Mouse (Mus musculus): ENCODE results near the gene Cttnbp2nl. TPM values are rescaled to one million over a fixed set of nuclear protein-coding genes. Genes with fewer than 3 reads are reported as not detected.

Gene Cttnbp2nl
- polyA plus RNA-seq, 1 experiment from 2014 or later, result 35.0 TPM

DNA sequence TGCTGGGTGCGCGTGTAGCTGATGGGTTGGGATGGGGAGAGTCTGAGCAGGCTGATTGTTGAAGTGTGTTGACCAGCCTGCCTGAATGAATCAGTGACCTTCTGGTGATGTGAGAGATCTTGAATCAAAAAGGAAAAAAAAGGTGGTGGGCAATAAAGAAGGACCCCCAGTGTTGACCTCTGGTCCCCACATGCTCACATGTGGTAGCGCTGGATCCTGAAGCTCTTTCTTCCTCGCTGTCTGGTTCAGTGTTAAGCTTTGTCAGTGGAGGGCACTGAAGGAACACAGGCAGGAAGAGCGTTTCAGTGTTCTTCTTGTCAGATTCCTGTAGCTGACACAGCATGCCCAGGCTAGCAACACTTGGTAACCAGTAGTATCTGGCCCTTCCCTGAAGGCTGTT is 22.9 kb upstream of the Cttnbp2nl start:
- WGBS, result 97% methylated on average over 5 of the region's 5 CpGs
- Histone ChIP-seq H3K27me3 (ENCODE audit: low read depth, poor library complexity, severe bottlenecking) (no peaks in the 10 kb centered on the region), H3K4me3 (no peak overlapping the region), H3K9me3 (replicated peaks) (no peaks in the 10 kb centered on the region), H3K36me3 (no peaks in the 10 kb centered on the region), H3K4me1 (peaks cover 15% of the 10 kb centered on the region), H3K27ac (replicated peaks) (no peak overlapping the region)
- no peak for DNase-seq (ENCODE audit: low spot score)

DNA sequence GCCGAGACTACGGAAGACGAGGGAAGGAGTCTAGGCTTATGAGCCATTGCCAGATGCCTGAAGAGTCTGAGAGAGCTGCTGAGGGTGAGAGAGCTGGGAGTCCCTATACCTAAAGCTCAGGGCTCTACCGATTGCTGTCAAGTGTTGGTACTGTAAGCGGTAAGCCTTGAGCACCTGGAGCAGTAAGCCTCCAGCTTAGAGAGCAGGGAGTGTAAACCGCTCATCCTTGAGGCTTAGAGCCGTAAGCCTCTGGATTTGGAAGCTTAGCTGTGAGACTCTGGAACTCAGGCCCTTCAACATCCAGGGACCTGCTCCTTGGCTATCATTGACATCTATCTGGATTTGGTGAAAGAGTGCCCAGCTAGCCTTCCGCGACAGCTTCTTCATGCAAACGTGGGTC is 19.6 kb upstream of the Cttnbp2nl start:
- H3K36me3 ChIP-seq, result no peaks in the 10 kb centered on the region
- DNase-seq (ENCODE audit: low spot score), result no peak
- H3K4me3 ChIP-seq, result no peak overlapping the region
- no peak overlapping the region for H3K27ac ChIP-seq (replicated peaks)
- no peaks in the 10 kb centered on the region for H3K9me3 ChIP-seq (replicated peaks)
- no peaks in the 10 kb centered on the region for H3K27me3 ChIP-seq (ENCODE audit: low read depth, poor library complexity, severe bottlenecking)
- H3K4me1 ChIP-seq, result 0 out of 2 replicates have a peak, but pooled peaks cover under 1% of the 10 kb centered on the region
- WGBS, result 91% methylated on average over 10 of the region's 10 CpGs

GRCm38 (mm10) chr3:105071251-105071650 is 18.3 kb upstream of the Cttnbp2nl start:
- H3K9me3 ChIP-seq (replicated peaks), result no peaks in the 10 kb centered on the region
- no peaks in the 10 kb centered on the region for H3K4me1 ChIP-seq
- H3K27me3 ChIP-seq (ENCODE audit: low read depth, poor library complexity, severe bottlenecking), result no peaks in the 10 kb centered on the region
- 91% methylated on average over 5 of the region's 5 CpGs for WGBS
- H3K36me3 ChIP-seq, result no peaks in the 10 kb centered on the region
- H3K27ac ChIP-seq (replicated peaks), result no peak overlapping the region
- no peak for DNase-seq (ENCODE audit: low spot score)
- H3K4me3 ChIP-seq, result no peak overlapping the region

- WGBS, result 65% methylated on average over 8 of the region's 8 CpGs
- Histone ChIP-seq H3K9me3 (replicated peaks) (no peaks in the 10 kb centered on the region), H3K4me1 (no peaks in the 10 kb centered on the region), H3K27me3 (ENCODE audit: low read depth, poor library complexity, severe bottlenecking) (no peaks in the 10 kb centered on the region), H3K36me3 (no peaks in the 10 kb centered on the region), H3K27ac (replicated peaks) (no peak overlapping the region), H3K4me3 (no peak overlapping the region)
- DNase-seq (ENCODE audit: low spot score), result no peak
Observed at GRCm38 (mm10) chr3:105070553-105070952, 17.6 kb upstream of the Cttnbp2nl start.

DNA sequence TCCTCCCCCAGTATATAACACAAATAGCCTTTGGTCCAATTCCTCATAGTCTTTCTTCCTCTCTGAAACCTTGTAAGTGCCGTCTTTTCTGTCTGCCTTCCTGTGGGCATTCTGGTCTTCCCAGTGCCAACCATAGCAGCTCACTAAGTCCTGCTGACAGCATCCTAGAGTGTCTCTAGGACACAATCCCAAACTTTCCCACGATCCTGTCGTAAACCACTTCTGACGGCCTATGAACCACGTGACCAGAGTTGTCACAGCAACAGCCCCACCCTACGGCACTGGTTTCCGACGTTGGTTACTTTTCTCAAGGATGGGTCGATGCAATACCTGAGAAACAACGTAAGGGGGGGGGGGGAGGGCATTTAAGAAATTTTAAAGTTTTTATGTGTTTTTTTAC is 13.6 kb upstream of the Cttnbp2nl start, which contains the start of gene 4930564D02Rik:
Gene 4930564D02Rik (plus strand): TSS at position 301 of the 400 bp plus-strand sequence.
- no peaks in the 10 kb centered on the region for H3K4me1 ChIP-seq
- no peaks in the 10 kb centered on the region for H3K9me3 ChIP-seq (replicated peaks)
- no peak for DNase-seq (ENCODE audit: low spot score)
- no peak within 1 kb of the TSS for H3K4me3 ChIP-seq
- H3K27me3 ChIP-seq (ENCODE audit: low read depth, poor library complexity, severe bottlenecking), result peaks cover 5% of the 10 kb centered on the region; the same call in 1 of the 2 replicates
- WGBS, result 90% methylated on average over 10 of the region's 10 CpGs
- no peaks in the 10 kb centered on the region for H3K36me3 ChIP-seq
- H3K27ac ChIP-seq (replicated peaks), result no peak within 1 kb of the TSS

- H3K27me3 ChIP-seq (ENCODE audit: low read depth, poor library complexity, severe bottlenecking), result peaks cover 29% of the 10 kb centered on the region
- whole genome bisulfite sequencing, result 87% methylated on average over 9 of the region's 9 CpGs
- no peak overlapping the region for H3K27ac ChIP-seq (replicated peaks)
- no peak for DNase-seq (ENCODE audit: low spot score)
- H3K9me3 ChIP-seq (replicated peaks), result no peaks in the 10 kb centered on the region
- no peak overlapping the region for H3K4me3 ChIP-seq
- H3K36me3 ChIP-seq, result no peaks in the 10 kb centered on the region
- H3K4me1 ChIP-seq, result peaks cover 3% of the 10 kb centered on the region; the same call in 1 of the 2 replicates
Observed at GRCm38 (mm10) chr3:105062676-105063075, 9.7 kb upstream of the Cttnbp2nl start.

DNA sequence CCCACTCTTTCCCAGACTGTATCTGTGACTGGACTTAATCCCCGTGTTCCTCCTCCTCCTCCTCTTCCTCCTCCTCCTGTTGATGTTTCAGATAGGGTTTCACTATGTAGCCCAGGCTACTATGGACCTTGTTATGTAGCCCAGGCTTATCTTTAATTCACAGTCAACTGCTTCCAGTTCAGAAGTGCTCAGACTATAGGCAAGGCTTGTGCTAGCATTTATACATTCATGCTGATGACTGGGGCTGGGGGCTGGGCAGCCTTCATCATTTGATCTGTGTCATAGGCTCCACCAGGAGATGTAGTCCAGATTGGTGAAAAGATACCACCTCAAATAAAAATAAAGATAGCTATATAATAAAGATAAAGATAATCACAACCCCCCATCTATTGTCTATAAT is 9.0 kb upstream of the Cttnbp2nl start:
- peaks cover 29% of the 10 kb centered on the region for H3K27me3 ChIP-seq (ENCODE audit: low read depth, poor library complexity, severe bottlenecking)
- H3K4me3 ChIP-seq, result no peak overlapping the region
- 50% methylated on average over 1 of the region's 1 CpGs for whole genome bisulfite sequencing
- no peak overlapping the region for H3K27ac ChIP-seq (replicated peaks)
- DNase-seq (ENCODE audit: low spot score), result no peak
- peaks cover 3% of the 10 kb centered on the region; the same call in 1 of the 2 replicates for H3K4me1 ChIP-seq
- H3K9me3 ChIP-seq (replicated peaks), result no peaks in the 10 kb centered on the region
- no peaks in the 10 kb centered on the region for H3K36me3 ChIP-seq

- whole genome bisulfite sequencing, result 82% methylated on average over 3 of the region's 3 CpGs
- H3K27ac ChIP-seq (replicated peaks), result no peak overlapping the region
- no peaks in the 10 kb centered on the region for H3K9me3 ChIP-seq (replicated peaks)
- H3K27me3 ChIP-seq (ENCODE audit: low read depth, poor library complexity, severe bottlenecking), result peaks cover 29% of the 10 kb centered on the region
- DNase-seq (ENCODE audit: low spot score), result no peak
- H3K36me3 ChIP-seq, result no peaks in the 10 kb centered on the region
- peaks cover 3% of the 10 kb centered on the region; the same call in 1 of the 2 replicates for H3K4me1 ChIP-seq
- no peak overlapping the region for H3K4me3 ChIP-seq
Observed at GRCm38 (mm10) chr3:105061496-105061895, 8.6 kb upstream of the Cttnbp2nl start.

GRCm38 (mm10) chr3:105060992-105061391 is 8.0 kb upstream of the Cttnbp2nl start:
- 81% methylated on average over 6 of the region's 6 CpGs for WGBS
- DNase-seq (ENCODE audit: low spot score), result no peak
- Histone ChIP-seq H3K4me1 (peaks cover 3% of the 10 kb centered on the region; the same call in 1 of the 2 replicates), H3K27me3 (ENCODE audit: low read depth, poor library complexity, severe bottlenecking) (peaks cover 29% of the 10 kb centered on the region), H3K27ac (replicated peaks) (no peak overlapping the region), H3K4me3 (no peak overlapping the region), H3K9me3 (replicated peaks) (no peaks in the 10 kb centered on the region), H3K36me3 (no peaks in the 10 kb centered on the region)

DNA sequence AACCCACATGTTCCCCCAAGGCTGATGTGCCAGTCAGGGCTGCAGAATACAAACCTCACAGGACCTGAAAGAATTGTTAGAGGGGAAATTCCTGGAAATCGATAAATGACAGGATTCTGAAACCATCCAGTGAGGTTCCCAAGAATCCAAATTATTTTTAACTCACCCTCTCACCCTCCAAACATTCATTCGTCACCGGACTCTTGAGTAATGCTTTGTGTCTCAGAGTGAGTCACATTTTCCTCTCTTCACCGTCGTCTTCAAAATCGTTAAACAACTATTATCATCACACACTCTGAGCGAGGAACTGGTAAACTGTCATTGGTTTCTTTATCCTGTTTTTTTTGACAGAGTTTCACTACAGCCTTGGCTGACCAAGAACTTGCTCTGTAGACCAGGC is 7.0 kb upstream of the Cttnbp2nl start:
- 89% methylated on average over 7 of the region's 7 CpGs for WGBS
- DNase-seq (ENCODE audit: low spot score), result no peak
- H3K27me3 ChIP-seq (ENCODE audit: low read depth, poor library complexity, severe bottlenecking), result peaks cover 29% of the 10 kb centered on the region
- no peak overlapping the region for H3K4me3 ChIP-seq
- no peaks in the 10 kb centered on the region for H3K36me3 ChIP-seq
- no peak overlapping the region for H3K27ac ChIP-seq (replicated peaks)
- no peaks in the 10 kb centered on the region for H3K9me3 ChIP-seq (replicated peaks)
- H3K4me1 ChIP-seq, result peaks cover 3% of the 10 kb centered on the region; the same call in 1 of the 2 replicates

GRCm38 (mm10) chr3:105058627-105059513 is 5.9 kb upstream of the Cttnbp2nl start:
- DNase-seq (ENCODE audit: low spot score), result peak; percentile 85
- no peaks in the 10 kb centered on the region for H3K36me3 ChIP-seq
- H3K27me3 ChIP-seq (ENCODE audit: low read depth, poor library complexity, severe bottlenecking), result peaks cover 29% of the 10 kb centered on the region
- 20% methylated on average over 25 of the region's 25 CpGs for WGBS
- no peak overlapping the region for H3K27ac ChIP-seq (replicated peaks)
- H3K4me3 ChIP-seq, result peak overlapping the region; percentile 34
- no peaks in the 10 kb centered on the region for H3K9me3 ChIP-seq (replicated peaks)
- H3K4me1 ChIP-seq, result peaks cover 7% of the 10 kb centered on the region; the same call in 1 of the 2 replicates

- H3K4me1 ChIP-seq, result peaks cover 30% of the 10 kb centered on the region
- no peaks in the 10 kb centered on the region for H3K9me3 ChIP-seq (replicated peaks)
- H3K4me3 ChIP-seq, result no peak overlapping the region
Observed at GRCm38 (mm10) chr3:105055666-105056065, 2.7 kb upstream of the Cttnbp2nl start.

GRCm38 (mm10) chr3:105054952-105055351 is 2.0 kb upstream of the Cttnbp2nl start:
- H3K27ac ChIP-seq (replicated peaks), result no peak overlapping the region
- DNase-seq (ENCODE audit: low spot score), result no peak
- WGBS, result 71% methylated on average over 7 of the region's 7 CpGs
- no peaks in the 10 kb centered on the region for H3K9me3 ChIP-seq (replicated peaks)
- peaks cover under 1% of the 10 kb centered on the region; the same call in 1 of the 2 replicates for H3K36me3 ChIP-seq
- H3K4me1 ChIP-seq, result peaks cover 32% of the 10 kb centered on the region
- H3K4me3 ChIP-seq, result no peak overlapping the region
- peaks cover 13% of the 10 kb centered on the region for H3K27me3 ChIP-seq (ENCODE audit: low read depth, poor library complexity, severe bottlenecking)

More at GRCm38 (mm10) chr3:105055666-105056065, 2.7 kb upstream of the Cttnbp2nl start:
- H3K36me3 ChIP-seq, result no peaks in the 10 kb centered on the region
- no peak overlapping the region for H3K27ac ChIP-seq (replicated peaks)
- peaks cover 20% of the 10 kb centered on the region for H3K27me3 ChIP-seq (ENCODE audit: low read depth, poor library complexity, severe bottlenecking)
- no peak for DNase-seq (ENCODE audit: low spot score)
- 83% methylated on average over 4 of the region's 4 CpGs for whole genome bisulfite sequencing
